Comparison of ENCODE assay signal across 15 mouse cellular contexts in genomic region chr1:33876416-33876815, GRCm38 (mm10). TPM values are rescaled to one million over a fixed set of nuclear protein-coding genes. Genes with fewer than 3 reads are reported as not detected.
DNase-seq lines count a peak whose midpoint lies in the region; ATAC-seq and TF ChIP-seq lines count a peak whose summit lies in the region.
"Had no signal": no experiment of that assay in that cellular context is flagged by ENCODE, and none has a peak within 500 bp of the region (broad histone marks: within the 10 kb centered on the region; RNA-seq: fewer than 3 reads in every experiment).

No protein-coding gene starts in this region.

- no peak overlapping the region for H3K27ac ChIP-seq in lung, postnatal 0 days (ENCODE audit: low read length)
- no peak overlapping the region for H3K27ac ChIP-seq in intestine, embryonic 16.5 days (ENCODE audit: low read length)
- no peak overlapping the region for H3K27ac ChIP-seq in stomach, postnatal 0 days (replicated peaks)
- H3K27ac ChIP-seq: embryonic facial prominence, embryonic 10.5 days; heart, embryonic 10.5 days; hindbrain, embryonic 13.5 days; hindbrain, postnatal 0 days had no signal

- no peaks in the 10 kb centered on the region for H3K4me1 ChIP-seq in lung, postnatal 0 days (ENCODE audit: insufficient read depth, low read depth, low read length)
- no peaks in the 10 kb centered on the region for H3K4me1 ChIP-seq in intestine, embryonic 16.5 days (ENCODE audit: control insufficient read depth, insufficient read depth, low read length)
- H3K4me1 ChIP-seq in stomach, postnatal 0 days (replicated peaks; ENCODE audit: control insufficient read depth, insufficient read depth), result no peaks in the 10 kb centered on the region
- H3K4me1 ChIP-seq: embryonic facial prominence, embryonic 10.5 days; heart, embryonic 10.5 days; hindbrain, embryonic 13.5 days had no signal

- TF ChIP-seq EP300 in lung, postnatal 0 days (IDR thresholded peaks at IDR 0.05), result no peak
- no peak for TF ChIP-seq EP300 in stomach, postnatal 0 days (optimal IDR thresholded peaks at IDR 0.05)

- ATAC-seq in lung, postnatal 0 days, result no peak
- peak; percentile 40; the same call in 1 of the 2 replicates for ATAC-seq in megakaryocyte, adult 5-6 weeks (ENCODE audit: poor library complexity, severe bottlenecking)
- no peak for ATAC-seq in intestine, embryonic 16.5 days
- no peak for ATAC-seq in stomach, postnatal 0 days (ENCODE audit: low FRiP score, low TSS enrichment)
- ATAC-seq: forebrain, embryonic 14.5 days; hindbrain, postnatal 0 days had no signal

- WGBS in lung, postnatal 0 days, result 80% methylated on average over 3 of the region's 3 CpGs
- 87% methylated on average over 3 of the region's 3 CpGs for WGBS in intestine, embryonic 16.5 days
- 91% methylated on average over 3 of the region's 3 CpGs for WGBS in stomach, postnatal 0 days

- no peaks in the 10 kb centered on the region for H3K27me3 ChIP-seq in lung, postnatal 0 days (replicated peaks; ENCODE audit: insufficient read depth, low read length)
- H3K27me3 ChIP-seq in splenic B cell, adult 2 months (ENCODE audit: control insufficient read depth, insufficient read depth, low read length, poor library complexity, severe bottlenecking), result no peaks in the 10 kb centered on the region
- no peaks in the 10 kb centered on the region for H3K27me3 ChIP-seq in intestine, embryonic 16.5 days (replicated peaks; ENCODE audit: control insufficient read depth, insufficient read depth, low read length)
- H3K27me3 ChIP-seq in stomach, postnatal 0 days (ENCODE audit: control insufficient read depth, insufficient read depth, low read length), result no peaks in the 10 kb centered on the region
- H3K27me3 ChIP-seq: hindbrain, embryonic 13.5 days had no signal

- peak; percentile 28 for DNase-seq in lung, postnatal 0 days (ENCODE audit: low spot score)
- no peak for DNase-seq in lung, postnatal 14 days
- DNase-seq in adipocyte (ENCODE audit: low spot score), result peak; percentile 22
- DNase-seq in splenic B cell, adult 2 months (ENCODE audit: low read depth, low spot score), result peak; percentile 3
- no peak for DNase-seq in stomach, postnatal 0 days (ENCODE audit: low spot score)
- DNase-seq: cerebellum, adult 11-12 months; gastrocnemius, postnatal 36 days had no signal

- H3K4me2 ChIP-seq in lung, postnatal 0 days (replicated peaks; ENCODE audit: low read depth, low read length), result no peak overlapping the region
- no peak overlapping the region for H3K4me2 ChIP-seq in intestine, embryonic 16.5 days (ENCODE audit: low read depth, low read length)
- H3K4me2 ChIP-seq in stomach, postnatal 0 days (replicated peaks; ENCODE audit: low read depth), result no peak overlapping the region
- H3K4me2 ChIP-seq: hindbrain, embryonic 13.5 days had no signal

- H3K36me3 ChIP-seq in lung, postnatal 0 days (ENCODE audit: insufficient read depth, low read length), result no peaks in the 10 kb centered on the region
- H3K36me3 ChIP-seq in splenic B cell, adult 2 months (ENCODE audit: control insufficient read depth, insufficient read depth, low read length, poor library complexity, severe bottlenecking), result no peaks in the 10 kb centered on the region
- H3K36me3 ChIP-seq in intestine, embryonic 16.5 days (ENCODE audit: control insufficient read depth, insufficient read depth, low read length), result no peaks in the 10 kb centered on the region
- H3K36me3 ChIP-seq in stomach, postnatal 0 days (ENCODE audit: control insufficient read depth, insufficient read depth, low read length), result no peaks in the 10 kb centered on the region
- H3K36me3 ChIP-seq: embryonic facial prominence, embryonic 10.5 days; heart, embryonic 10.5 days; hindbrain, embryonic 13.5 days had no signal

- TF ChIP-seq CTCF in lung, postnatal 0 days (IDR thresholded peaks at IDR 0.05), result no peak
- no peak for TF ChIP-seq CTCF in stomach, postnatal 0 days (IDR thresholded peaks at IDR 0.05; ENCODE audit: low read depth)

- H3K9ac ChIP-seq in lung, postnatal 0 days (replicated peaks; ENCODE audit: low read depth), result no peak overlapping the region
- H3K9ac ChIP-seq in intestine, embryonic 16.5 days (ENCODE audit: low read depth, low read length), result no peak overlapping the region
- H3K9ac ChIP-seq in stomach, postnatal 0 days (ENCODE audit: low read length), result no peak overlapping the region
- H3K9ac ChIP-seq: hindbrain, embryonic 13.5 days had no signal

- no peaks in the 10 kb centered on the region for H3K9me3 ChIP-seq in lung, postnatal 0 days (ENCODE audit: low read length)
- no peaks in the 10 kb centered on the region for H3K9me3 ChIP-seq in intestine, embryonic 16.5 days (ENCODE audit: control insufficient read depth, low read length)
- no peaks in the 10 kb centered on the region for H3K9me3 ChIP-seq in stomach, postnatal 0 days (ENCODE audit: control insufficient read depth, low read length)
- H3K9me3 ChIP-seq: embryonic facial prominence, embryonic 10.5 days; heart, embryonic 10.5 days; hindbrain, embryonic 13.5 days had no signal

- no peak overlapping the region for H3K4me3 ChIP-seq in lung, postnatal 0 days (ENCODE audit: low read depth, low read length)
- no peak overlapping the region for H3K4me3 ChIP-seq in intestine, embryonic 16.5 days (ENCODE audit: low read length)
- H3K4me3 ChIP-seq in stomach, postnatal 0 days (ENCODE audit: low read depth, low read length), result no peak overlapping the region
- H3K4me3 ChIP-seq: embryonic facial prominence, embryonic 10.5 days; heart, embryonic 10.5 days; hindbrain, embryonic 13.5 days had no signal

RNA-seq across cellular contexts. Expression of gene Bend6, which starts 31.2 kb away (rescaled TPM):
- 0.45 and 0.63 TPM in 2 replicates for polyA plus RNA-seq in lung, postnatal 0 days (2015; fragmentation: Nextera tagmentation; extraction: Ambion mirVana)
- total RNA-seq in megakaryocyte, adult 5-6 weeks (2015), result not detected in 2 replicates
- total RNA-seq in megakaryocyte, adult 5-6 weeks (2017), result 0.77 TPM in 1 of 2 replicates, not detected in the other
- polyA plus RNA-seq in intestine, embryonic 16.5 days (2015; fragmentation: Nextera tagmentation; extraction: Ambion mirVana), result 0.32 and 0.60 TPM in 2 replicates
- polyA plus RNA-seq in stomach, postnatal 0 days (2015; fragmentation: Nextera tagmentation; extraction: Ambion mirVana), result 0.86 and 0.91 TPM in 2 replicates
- total RNA-seq: hematopoietic stem cell, adult 5-6 weeks had no signal

RNA-seq across cellular contexts. Expression of gene Dst, which starts 31.6 kb away (rescaled TPM):
- polyA plus RNA-seq in lung, postnatal 0 days (2015; fragmentation: Nextera tagmentation; extraction: Ambion mirVana), result 18.1 and 19.8 TPM in 2 replicates
- total RNA-seq in megakaryocyte, adult 5-6 weeks (2015), result 0.21 and 0.71 TPM in 2 replicates
- 0.37 and 0.73 TPM in 2 replicates for total RNA-seq in megakaryocyte, adult 5-6 weeks (2017)
- polyA plus RNA-seq in intestine, embryonic 16.5 days (2015; fragmentation: Nextera tagmentation; extraction: Ambion mirVana), result 15.1 and 16.4 TPM in 2 replicates
- polyA plus RNA-seq in stomach, postnatal 0 days (2015; fragmentation: Nextera tagmentation; extraction: Ambion mirVana), result 16.4 and 17.1 TPM in 2 replicates

Comparison
In these comparisons a context has a peak if more than half of its experiments do, and no peak if none do; other contexts are left out.
1. DNase-seq: peak in lung, postnatal 0 days (single experiment), adipocyte (single experiment) and splenic B cell, adult 2 months (single experiment); none in lung, postnatal 14 days (single experiment) and stomach, postnatal 0 days (single experiment).